Mouse (Mus musculus) CD4-positive helper T cell, adult 2 months (primary cell): ENCODE results near the gene Nrp2.

Experiments used
- DNase-seq: peaks from one replicate; pipeline ENCODE4 v3.0.0-alpha.2; 2012; ENCODE audit warnings: low read depth, missing footprints, low spot score

Nrp2 gene

GRCm38 (mm10) chr1:62704117-62704888, 1.2 kb downstream of the Nrp2 start:
- no peak for DNase-seq

- DNase-seq = no peak
These were observed 1.9 kb downstream of the Nrp2 start for GRCm38 (mm10) chr1:62704889-62705516.

- DNase-seq = no peak
These were observed 2.5 kb downstream of the Nrp2 start for GRCm38 (mm10) chr1:62705517-62705981.

- no peak for DNase-seq
These were observed 3.3 kb downstream of the Nrp2 start for GRCm38 (mm10) chr1:62706085-62707021.

- DNase-seq = no peak
These were observed 4.2 kb downstream of the Nrp2 start for GRCm38 (mm10) chr1:62707101-62707912.

- DNase-seq = no peak
These were observed 5.1 kb downstream of the Nrp2 start for GRCm38 (mm10) chr1:62707913-62708860.

- no peak for DNase-seq
These were observed 6.8 kb downstream of the Nrp2 start for GRCm38 (mm10) chr1:62709770-62710335.

- no peak for DNase-seq
These were observed 10.1 kb downstream of the Nrp2 start for GRCm38 (mm10) chr1:62713021-62713676.

- no peak for DNase-seq
These were observed 11.9 kb downstream of the Nrp2 start for GRCm38 (mm10) chr1:62715004-62715403.

- no peak for DNase-seq
These were observed 12.6 kb downstream of the Nrp2 start for GRCm38 (mm10) chr1:62715692-62716091.

GRCm38 (mm10) chr1:62716836-62717478, 13.9 kb downstream of the Nrp2 start:
- no peak for DNase-seq

- no peak for DNase-seq
These were observed 14.6 kb downstream of the Nrp2 start for GRCm38 (mm10) chr1:62717552-62718236.

- DNase-seq = no peak
These were observed 15.1 kb downstream of the Nrp2 start for GRCm38 (mm10) chr1:62718237-62718571.

GRCm38 (mm10) chr1:62718750-62719149, 15.7 kb downstream of the Nrp2 start:
- DNase-seq = no peak

GRCm38 (mm10) chr1:62719770-62720169, 16.7 kb downstream of the Nrp2 start:
- no peak for DNase-seq

- no peak for DNase-seq
These were observed 17.1 kb downstream of the Nrp2 start for GRCm38 (mm10) chr1:62720176-62720575.

- no peak for DNase-seq
These were observed 17.9 kb downstream of the Nrp2 start for GRCm38 (mm10) chr1:62720727-62721705.
